Mouse (Mus musculus) hindbrain, embryonic 13.5 days (tissue): Measurements from ENCODE around the gene Cdk6. TPM values are rescaled to one million over a fixed set of nuclear protein-coding genes. Genes with fewer than 3 reads are reported as not detected.
"Not testable (repeated sequence)": the region's sequence is repeated elsewhere in the genome, so short reads cannot be mapped to it uniquely, and the experiment has no call there.

Experiments
- ATAC-seq: fragments of 200-750 bp; cut with Nextera tagmentation; 2 replicates; pipeline ENCODE4 v1.8.0; 2017; ENCODE audit warnings: moderate TSS enrichment; ENCODE audit not compliant: low FRiP score
- H3K27ac ChIP-seq: fragments of 300-500 bp; sonication (generic); 2 replicates; pipeline ENCODE4 v1.5.1; 2015; ENCODE audit warnings: inconsistent platforms, mild to moderate bottlenecking, moderate library complexity
- H3K27me3 ChIP-seq: fragments of 300-500 bp; sonication (generic); 2 replicates; pipeline ENCODE4 v1.6.1; 2015; ENCODE audit warnings: mild to moderate bottlenecking, inconsistent platforms
- H3K36me3 ChIP-seq: fragments of 300-500 bp; sonication (generic); 2 replicates; pipeline ENCODE4 v1.6.1; 2015; ENCODE audit warnings: mild to moderate bottlenecking, inconsistent platforms
- H3K4me1 ChIP-seq: fragments of 300-500 bp; sonication (generic); replicated peaks from 2 replicates; pipeline ENCODE4 v1.6.1; 2015; ENCODE audit warnings: inconsistent platforms
- H3K4me2 ChIP-seq: fragments of 300-500 bp; sonication (generic); 2 replicates; pipeline ENCODE4 v1.6.1; 2015; ENCODE audit warnings: inconsistent platforms, mild to moderate bottlenecking, moderate library complexity
- H3K4me3 ChIP-seq: fragments of 300-500 bp; sonication (generic); 2 replicates; pipeline ENCODE4 v1.5.1; 2015; ENCODE audit warnings: mild to moderate bottlenecking, inconsistent platforms
- H3K9ac ChIP-seq: fragments of 300-500 bp; sonication (generic); 2 replicates; pipeline ENCODE4 v1.6.1; 2015; ENCODE audit warnings: mild to moderate bottlenecking, inconsistent platforms
- H3K9me3 ChIP-seq: fragments of 300-500 bp; sonication (generic); 2 replicates; pipeline ENCODE4 v1.6.1; 2016; ENCODE audit warnings: inconsistent platforms
- WGBS: fragments of 180-500 bp; shearing (Covaris S2); methylation state at CpG from one replicate; pipeline ENCODE4 v1.1.7; 2015; 5-methylcytosine and 5-hydroxymethylcytosine counted together
- polyA plus RNA-seq: library from polyadenylated mRNA; unstranded; fragments of >200 nt; fragmentation: Nextera tagmentation; extraction: Ambion mirVana; gene quantifications from 2 replicates; pipeline ENCODE4 v1.2.1, GENCODE M21; 2015

Gene Cdk6
- polyA plus RNA-seq, 1 experiment from 2014 or later: 11.8 TPM

DNA sequence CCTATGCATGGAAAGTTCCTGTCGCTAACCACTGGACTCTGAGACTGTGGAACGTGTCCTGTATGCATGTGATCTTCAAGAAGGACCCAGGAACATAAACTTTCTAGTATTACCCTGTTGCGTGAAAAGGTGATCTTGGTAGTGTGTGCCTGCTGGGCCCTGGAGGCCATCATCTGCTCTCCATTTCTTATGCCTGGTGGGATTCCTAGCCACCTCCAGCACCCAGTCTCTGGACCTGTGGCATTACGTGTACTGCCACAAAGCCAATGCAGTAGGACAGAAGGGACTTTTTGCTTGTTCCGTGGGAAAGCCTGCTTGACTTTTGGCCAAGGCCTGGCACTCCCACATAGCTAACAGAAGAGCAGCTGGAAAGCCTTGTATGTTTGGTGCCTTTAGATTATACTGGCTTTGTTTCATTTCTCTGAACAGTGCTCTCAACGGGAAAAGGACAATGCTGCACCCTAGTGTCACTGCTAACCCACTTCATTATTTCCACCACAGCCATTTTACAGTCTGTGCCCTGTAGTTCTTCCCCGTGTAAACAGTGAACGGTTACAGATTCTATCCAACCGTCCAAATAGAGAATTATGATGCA lies 175.3 kb downstream of the Cdk6 start:
- Histone ChIP-seq H3K4me2 (no peak overlapping the region), H3K27me3 (no peaks in the 10 kb centered on the region), H3K27ac (no peak overlapping the region), H3K9ac (no peak overlapping the region), H3K9me3 (no peaks in the 10 kb centered on the region), H3K4me1 (no peaks in the 10 kb centered on the region), H3K4me3 (no peak overlapping the region), H3K36me3 (no peaks in the 10 kb centered on the region)
- 65% methylated on average over 9 of the region's 9 CpGs for WGBS
- ATAC-seq: peak; percentile 82

DNA sequence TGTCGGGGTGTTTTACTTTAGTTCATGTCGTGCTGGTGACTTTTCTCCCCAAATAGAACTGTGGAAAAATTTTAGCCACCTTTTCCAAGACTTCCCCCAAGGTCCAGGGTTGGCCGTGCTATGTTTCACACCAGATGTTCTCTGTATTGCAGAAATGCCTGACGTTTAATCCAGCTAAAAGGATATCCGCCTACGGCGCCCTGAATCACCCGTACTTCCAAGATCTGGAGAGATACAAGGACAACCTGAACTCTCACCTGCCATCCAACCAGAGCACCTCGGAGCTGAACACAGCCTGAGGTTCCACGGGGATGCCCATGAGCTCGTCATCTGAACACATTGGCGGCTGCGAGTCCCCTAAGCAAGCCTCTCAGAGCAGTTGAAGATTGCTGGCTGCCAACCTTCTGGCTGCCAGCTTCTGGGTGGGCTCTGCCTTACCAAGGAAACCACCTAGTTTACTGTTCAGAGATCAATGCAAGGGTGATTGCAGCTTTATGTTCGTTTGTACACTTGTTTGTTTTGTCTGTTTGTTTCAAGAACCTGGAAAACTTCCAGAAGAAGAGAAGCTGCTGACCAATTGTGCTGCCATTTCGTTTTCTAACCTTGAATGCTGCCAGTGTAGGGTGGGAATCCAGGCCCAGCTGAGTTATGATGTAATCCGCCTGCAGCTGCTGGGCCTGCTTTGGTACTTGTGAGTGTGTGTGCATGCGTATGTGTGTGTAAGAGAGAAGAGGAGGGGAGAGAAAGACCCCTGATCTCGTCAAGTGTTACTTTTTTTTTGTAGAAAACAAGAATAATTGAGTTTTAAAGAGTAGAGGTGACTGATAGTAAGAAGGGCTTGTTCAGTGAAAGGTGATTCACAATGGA lies 179.4 kb downstream of the Cdk6 start:
- WGBS: 91% methylated on average over 18 of the region's 18 CpGs
- no peak overlapping the region for H3K9ac ChIP-seq

DNA sequence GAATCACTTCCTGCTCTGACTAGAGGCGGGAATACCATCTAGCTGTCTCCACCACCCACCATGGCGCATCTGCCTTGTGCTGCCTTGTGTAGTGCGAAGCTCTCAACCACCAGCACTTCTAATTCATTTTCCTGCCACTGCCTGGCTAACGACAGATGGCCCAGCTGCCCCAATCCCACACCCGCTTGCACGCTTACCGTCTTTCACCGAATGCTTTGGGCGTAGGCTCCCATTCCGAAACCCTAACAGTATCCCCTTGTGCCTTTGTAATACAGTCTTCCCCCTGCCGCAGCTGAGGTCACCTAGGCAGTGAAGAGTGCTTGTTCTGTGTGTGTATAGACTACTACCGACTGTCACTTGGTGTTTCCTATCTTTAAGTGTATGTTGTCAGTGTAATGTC lies 180.5 kb downstream of the Cdk6 start:
- H3K4me2 ChIP-seq: no peak overlapping the region
- no peaks in the 10 kb centered on the region for H3K36me3 ChIP-seq
- no peak overlapping the region for H3K4me3 ChIP-seq
- H3K27ac ChIP-seq: no peak overlapping the region
- H3K9ac ChIP-seq: no peak overlapping the region
- no peak for ATAC-seq
- no peaks in the 10 kb centered on the region for H3K27me3 ChIP-seq
- H3K4me1 ChIP-seq: no peaks in the 10 kb centered on the region
- 85% methylated on average over 12 of the region's 12 CpGs for WGBS
- no peaks in the 10 kb centered on the region for H3K9me3 ChIP-seq

More for the DNA sequence above, 179.4 kb downstream of the Cdk6 start:
- Histone ChIP-seq H3K4me1 (no peaks in the 10 kb centered on the region), H3K36me3 (no peaks in the 10 kb centered on the region), H3K9me3 (no peaks in the 10 kb centered on the region), H3K4me2 (no peak overlapping the region), H3K27me3 (no peaks in the 10 kb centered on the region), H3K4me3 (no peak overlapping the region), H3K27ac (no peak overlapping the region)
- no peak for ATAC-seq

DNA sequence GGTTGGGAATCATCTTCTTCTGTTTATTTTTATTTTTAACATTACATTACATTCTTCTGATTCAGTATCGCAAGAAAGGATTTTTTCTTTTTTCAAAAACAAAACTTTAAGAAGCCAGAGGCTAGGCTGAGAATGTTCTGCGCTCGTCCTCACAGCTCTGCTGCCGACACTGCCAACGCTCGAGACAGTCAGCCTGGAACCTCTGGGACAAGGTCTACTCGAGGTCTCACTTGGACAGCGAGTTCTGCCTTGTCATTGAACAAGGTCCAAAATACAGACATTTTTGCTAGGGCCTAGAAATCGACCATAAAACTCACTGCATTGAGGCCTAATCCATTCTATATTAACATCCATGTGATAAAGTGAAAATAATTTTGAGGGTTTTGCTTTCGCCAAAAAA lies 181.5 kb downstream of the Cdk6 start:
- no peak overlapping the region for H3K4me2 ChIP-seq
- H3K9me3 ChIP-seq: no peaks in the 10 kb centered on the region
- WGBS: 95% methylated on average over 10 of the region's 10 CpGs
- no peaks in the 10 kb centered on the region for H3K27me3 ChIP-seq
- no peak overlapping the region for H3K9ac ChIP-seq
- no peak for ATAC-seq
- H3K27ac ChIP-seq: no peak overlapping the region
- H3K4me1 ChIP-seq: peaks cover 4% of the 10 kb centered on the region
- H3K4me3 ChIP-seq: no peak overlapping the region
- H3K36me3 ChIP-seq: no peaks in the 10 kb centered on the region

DNA sequence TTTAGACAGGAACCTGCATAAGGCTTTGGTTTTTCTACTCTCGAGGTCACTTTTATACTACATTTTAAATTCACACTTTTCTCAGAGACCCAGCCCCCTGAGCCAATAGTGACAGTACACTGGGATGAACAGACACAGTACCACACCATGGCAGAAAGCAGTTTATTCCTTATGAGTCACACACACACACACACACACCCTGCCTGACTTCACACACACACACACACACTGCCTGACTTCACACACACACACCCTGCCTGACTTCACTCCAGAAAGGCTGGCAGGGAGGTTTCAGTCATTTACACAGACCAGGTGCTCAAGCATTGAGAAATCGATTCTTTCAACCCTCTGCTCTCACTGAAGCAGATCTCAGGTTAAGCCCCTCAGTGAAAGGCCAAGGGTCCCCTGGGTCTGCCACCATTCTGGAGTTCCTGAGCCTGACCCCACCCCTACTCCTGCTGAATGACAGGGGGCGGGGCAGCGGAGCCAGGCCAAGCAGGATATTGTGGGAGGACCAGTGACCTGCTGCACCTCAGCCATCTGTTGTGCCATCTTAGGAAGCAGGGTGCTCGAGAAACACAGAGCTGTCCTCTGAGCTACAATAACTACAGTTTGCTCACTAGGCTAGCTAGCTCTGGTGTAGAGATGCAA lies 185.9 kb downstream of the Cdk6 start:
- H3K4me1 ChIP-seq: peaks cover 11% of the 10 kb centered on the region
- no peak overlapping the region for H3K27ac ChIP-seq
- no peak overlapping the region for H3K4me2 ChIP-seq
- ATAC-seq: no peak
- H3K4me3 ChIP-seq: no peak overlapping the region
- no peaks in the 10 kb centered on the region for H3K9me3 ChIP-seq
- H3K9ac ChIP-seq: no peak overlapping the region
- H3K27me3 ChIP-seq: no peaks in the 10 kb centered on the region
- 32% methylated on average over 5 of the region's 5 CpGs for WGBS
- no peaks in the 10 kb centered on the region for H3K36me3 ChIP-seq

DNA sequence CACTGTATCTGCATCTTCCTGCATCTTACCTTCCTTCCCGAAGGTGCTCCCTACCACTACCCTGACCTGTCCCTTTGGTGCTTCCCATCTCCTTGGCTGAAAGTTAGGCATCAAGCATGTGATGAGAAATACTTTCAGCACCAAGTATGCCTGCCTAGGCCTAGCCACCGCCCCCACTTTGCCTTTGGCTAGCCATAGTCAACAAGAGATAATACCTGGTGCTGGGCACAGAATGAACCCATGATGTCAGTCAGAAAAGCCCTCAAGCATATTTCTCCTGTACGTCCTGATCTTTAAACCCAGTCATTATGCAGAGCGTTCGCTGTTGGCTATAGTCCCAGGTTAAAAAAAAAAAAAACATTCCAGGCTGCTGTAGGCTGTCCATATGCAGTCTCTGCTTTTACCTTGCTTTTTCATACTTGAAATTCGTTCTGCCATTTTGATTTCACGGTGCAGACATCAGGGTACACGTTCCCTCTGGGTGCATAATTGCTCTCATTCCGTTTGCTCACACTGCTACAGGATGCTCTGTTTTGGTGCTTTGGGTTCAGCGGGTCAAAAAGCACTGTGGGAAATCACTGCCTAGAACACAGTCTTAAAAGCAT lies 188.4 kb downstream of the Cdk6 start:
- H3K9me3 ChIP-seq: no peaks in the 10 kb centered on the region
- 63% methylated on average over 10 of the region's 10 CpGs for WGBS
- H3K4me3 ChIP-seq: no peak overlapping the region
- no peaks in the 10 kb centered on the region for H3K27me3 ChIP-seq
- no peak overlapping the region for H3K27ac ChIP-seq
- no peak overlapping the region for H3K9ac ChIP-seq
- H3K4me2 ChIP-seq: no peak overlapping the region
- no peak for ATAC-seq
- H3K4me1 ChIP-seq: peaks cover 11% of the 10 kb centered on the region
- H3K36me3 ChIP-seq: no peaks in the 10 kb centered on the region

DNA sequence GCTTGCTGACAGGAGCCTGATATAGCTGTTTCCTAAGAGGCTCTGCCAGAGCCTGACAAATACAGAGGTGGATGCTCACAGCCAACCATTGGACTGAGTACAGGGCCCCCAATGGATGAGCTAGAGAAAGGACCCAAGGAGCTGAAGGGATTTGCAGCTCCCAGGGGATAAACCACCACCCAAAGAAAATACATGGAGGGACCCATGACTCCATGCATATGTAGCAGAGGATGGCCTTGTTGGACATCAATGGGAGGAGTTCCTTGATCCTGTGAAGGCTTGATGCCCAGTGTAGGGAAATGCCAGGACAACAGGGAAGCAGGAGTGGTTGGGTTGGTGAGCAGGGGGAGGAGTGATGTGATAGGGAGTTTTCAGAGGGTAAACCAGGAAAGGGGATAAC lies 190.8 kb downstream of the Cdk6 start:
- H3K4me2 ChIP-seq, H3K27ac ChIP-seq, H3K27me3 ChIP-seq, ATAC-seq, H3K9me3 ChIP-seq, H3K4me3 ChIP-seq, H3K9ac ChIP-seq, H3K36me3 ChIP-seq: not testable (repeated sequence)
- H3K4me1 ChIP-seq: peaks cover 11% of the 10 kb centered on the region

DNA sequence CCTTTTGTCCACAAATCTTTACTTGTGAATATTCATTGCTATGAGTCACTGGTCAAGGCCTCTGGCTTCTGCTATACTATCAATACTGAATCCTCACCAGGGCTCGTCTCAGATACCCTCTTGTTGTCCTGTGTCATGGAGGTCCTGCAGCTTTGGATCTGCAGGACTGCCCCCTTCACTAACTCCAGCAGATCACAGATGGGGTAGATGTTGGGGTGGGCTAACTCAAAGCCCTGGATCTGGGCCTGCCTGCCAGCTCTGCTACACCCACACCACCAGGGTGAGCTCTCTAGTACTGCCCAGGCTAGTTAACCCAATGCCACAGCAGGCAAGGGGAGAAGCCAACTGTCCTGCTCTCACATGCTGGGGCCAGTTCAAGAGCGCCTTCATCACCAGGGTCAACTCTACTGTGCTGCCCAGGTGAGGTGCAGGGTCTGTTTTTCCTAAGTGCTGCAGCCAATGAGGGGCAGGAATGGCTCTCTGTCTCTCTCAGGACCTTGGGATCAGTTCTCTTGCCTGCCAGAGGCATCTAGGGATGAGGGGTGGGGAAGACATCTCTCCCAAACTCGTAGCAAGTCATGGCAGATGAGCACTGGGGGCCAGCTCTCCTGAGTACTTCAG lies 195.4 kb downstream of the Cdk6 start:
- Histone ChIP-seq H3K9me3 (no peaks in the 10 kb centered on the region), H3K27ac (no peak overlapping the region), H3K36me3 (no peaks in the 10 kb centered on the region), H3K4me3 (no peak overlapping the region), H3K9ac (no peak overlapping the region), H3K4me2 (no peak overlapping the region), H3K27me3 (no peaks in the 10 kb centered on the region), H3K4me1 (no peaks in the 10 kb centered on the region)
- WGBS: 67% methylated on average over 3 of the region's 3 CpGs
- ATAC-seq: no peak

DNA sequence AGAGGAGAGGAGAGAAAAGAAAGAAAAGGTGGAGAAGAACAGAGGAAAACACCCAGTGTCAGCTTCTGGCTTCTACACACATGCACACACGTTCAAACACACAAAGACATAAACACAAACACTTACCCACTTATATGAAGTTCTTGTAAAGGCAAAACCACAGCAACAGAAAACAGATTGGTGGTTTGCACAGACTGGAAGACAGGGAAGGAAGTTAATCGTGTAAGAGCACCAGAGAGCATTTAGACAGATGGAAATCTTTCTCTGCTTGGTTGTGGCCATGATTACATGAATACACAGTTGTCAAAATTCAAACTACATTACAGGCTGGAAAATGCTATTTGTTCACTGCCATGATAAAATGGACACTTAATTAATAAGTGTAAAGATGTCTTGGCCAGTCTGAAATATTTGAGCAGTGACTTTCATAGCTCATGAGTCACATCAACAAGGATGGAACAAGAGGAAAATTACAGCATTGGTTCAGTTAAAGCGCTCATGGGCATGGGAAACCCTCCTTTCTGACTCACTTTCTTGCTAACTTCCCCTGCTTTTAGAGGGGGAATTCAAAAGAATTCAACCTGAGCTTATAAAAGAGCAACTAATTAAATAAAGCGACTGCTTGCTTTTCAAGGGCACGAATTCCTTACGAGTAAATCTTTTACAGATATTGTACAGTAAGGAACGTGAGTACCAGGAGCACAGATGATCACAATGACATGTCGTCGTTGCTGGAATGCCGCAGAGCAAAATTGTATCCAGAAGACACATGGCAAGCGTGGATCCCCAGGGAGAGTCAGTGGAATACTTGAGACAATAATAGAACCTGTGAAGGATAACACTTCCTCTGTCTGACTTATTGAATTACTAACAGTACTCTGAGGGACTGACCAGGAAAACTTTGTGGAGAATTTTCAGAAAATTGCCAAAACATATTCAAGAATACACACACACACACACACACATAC lies 197.5 kb downstream of the Cdk6 start:
- Histone ChIP-seq H3K4me3 (no peak overlapping the region), H3K9ac (no peak overlapping the region), H3K36me3 (no peaks in the 10 kb centered on the region), H3K27me3 (no peaks in the 10 kb centered on the region), H3K4me2 (no peak overlapping the region), H3K4me1 (no peaks in the 10 kb centered on the region), H3K27ac (no peak overlapping the region), H3K9me3 (no peaks in the 10 kb centered on the region)
- no peak for ATAC-seq
- 65% methylated on average over 11 of the region's 11 CpGs for WGBS

DNA sequence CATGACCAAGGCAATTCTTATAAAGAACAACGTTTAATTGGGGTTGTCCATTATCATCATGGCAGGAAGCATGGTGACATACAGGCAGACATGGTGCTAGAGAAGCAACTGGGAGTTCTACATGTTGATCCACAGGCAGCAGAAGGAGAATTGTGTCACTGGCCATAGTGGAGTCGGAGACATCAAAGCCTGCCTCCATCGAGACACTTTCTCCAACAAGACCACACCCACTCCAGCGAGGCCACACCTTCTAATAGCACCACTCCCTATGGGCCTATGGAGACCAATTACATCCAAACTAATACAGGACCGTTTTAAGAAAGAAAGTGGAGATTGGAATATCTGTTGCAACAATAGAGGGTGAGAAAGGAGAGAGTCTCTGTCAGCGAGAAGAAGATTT lies 200.6 kb downstream of the Cdk6 start:
- H3K4me3 ChIP-seq: no peak overlapping the region
- no peak overlapping the region for H3K27ac ChIP-seq
- H3K9ac ChIP-seq: no peak overlapping the region
- 85% methylated on average over 6 of the region's 6 CpGs for WGBS
- no peak overlapping the region for H3K4me2 ChIP-seq
- peaks cover 2% of the 10 kb centered on the region for H3K36me3 ChIP-seq
- ATAC-seq: no peak
- H3K9me3 ChIP-seq: no peaks in the 10 kb centered on the region
- H3K27me3 ChIP-seq: no peaks in the 10 kb centered on the region
- H3K4me1 ChIP-seq: peaks cover 22% of the 10 kb centered on the region

DNA sequence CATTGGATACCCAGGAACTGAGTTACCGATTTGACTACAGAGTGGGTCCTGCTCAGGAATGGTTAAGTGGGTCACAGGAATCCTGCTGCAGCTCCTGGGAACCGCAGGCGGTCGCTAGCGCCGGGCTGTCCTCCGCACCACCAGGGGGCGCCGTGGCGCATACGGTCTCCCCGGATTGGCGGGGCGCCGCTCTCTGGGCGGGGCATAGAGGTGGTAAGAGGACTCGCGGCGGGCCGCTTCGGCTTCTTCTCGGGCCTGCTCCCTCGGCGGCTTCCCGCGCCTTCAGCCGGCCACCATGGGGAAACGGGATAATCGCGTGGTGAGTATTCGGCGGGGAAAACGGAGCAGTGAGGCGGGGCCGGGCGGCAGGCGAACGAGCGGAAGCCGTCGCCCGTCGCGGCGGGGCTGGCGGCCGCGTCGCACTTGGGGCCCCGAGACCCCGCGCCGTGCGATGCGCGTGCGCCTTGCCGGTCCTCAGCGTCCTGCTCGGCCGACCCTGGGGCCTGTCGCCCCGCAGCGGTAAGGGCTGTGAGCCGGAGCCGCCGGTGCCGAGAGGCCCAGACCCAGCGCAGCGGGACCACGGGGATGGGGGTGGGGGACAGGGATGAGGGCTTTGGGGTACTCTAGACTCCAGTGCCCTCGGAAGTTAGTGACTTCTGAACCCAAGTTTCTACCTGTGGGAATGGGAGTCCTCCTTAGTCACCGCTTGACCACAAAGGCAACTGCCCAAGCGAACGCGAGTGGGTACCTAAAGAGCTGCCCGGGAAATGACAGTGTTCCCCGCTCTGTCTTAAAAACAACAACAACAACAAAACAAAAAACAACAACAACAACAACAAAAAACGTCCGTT lies 202.6 kb downstream of the Cdk6 start, which contains the start of gene Fam133b:
Gene Fam133b, plus strand, starts transcription at position 205 of the 851 bp plus-strand sequence.
- WGBS: under 1% methylated on average over 55 of the region's 80 CpGs
- Histone ChIP-seq H3K4me2 (peak within 1 kb of the TSS; percentile 67), H3K27ac (peak within 1 kb of the TSS; percentile 93), H3K9ac (peak within 1 kb of the TSS; percentile 90), H3K4me1 (peaks cover 22% of the 10 kb centered on the region), H3K27me3 (no peaks in the 10 kb centered on the region), H3K4me3 (peak within 1 kb of the TSS; percentile 91), H3K9me3 (no peaks in the 10 kb centered on the region), H3K36me3 (peaks cover 7% of the 10 kb centered on the region)
- ATAC-seq: peak; percentile 96
